Mouse (Mus musculus): Measurements from ENCODE around the gene Phactr3. TPM values are rescaled to one million over a fixed set of nuclear protein-coding genes. Genes with fewer than 3 reads are reported as not detected.

Gene Phactr3
- polyA plus RNA-seq, 1 experiment from 2014 or later = 0.04 TPM

DNA sequence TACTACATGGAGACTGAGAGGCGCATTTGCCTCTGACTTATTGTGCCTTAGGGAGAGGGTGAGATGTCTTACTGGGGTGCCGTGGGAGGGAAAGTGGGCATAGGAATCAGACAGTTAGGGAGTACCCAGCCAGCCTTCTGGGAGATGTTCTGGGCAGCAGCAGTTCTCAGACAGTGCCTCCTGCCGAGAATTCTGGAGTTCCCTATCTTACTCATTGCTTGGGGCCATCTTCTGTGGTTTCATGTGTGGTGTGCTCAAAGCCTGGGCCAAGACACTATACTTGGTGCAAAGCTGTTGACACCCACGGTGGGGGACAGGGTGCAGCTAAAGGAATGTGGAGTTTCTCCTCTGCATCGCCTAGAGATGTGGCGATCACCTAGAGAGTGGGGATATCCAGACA, 185.9 kb downstream of the Phactr3 start:
- Histone ChIP-seq H3K4me3 (ENCODE audit: low read depth, low read length) (no peak overlapping the region), H3K4me1 (ENCODE audit: control insufficient read depth, low read depth, low read length) (no peaks in the 10 kb centered on the region), H3K36me3 (ENCODE audit: control insufficient read depth, insufficient read depth) (no peaks in the 10 kb centered on the region), H3K27me3 (ENCODE audit: control insufficient read depth, insufficient read depth, low read depth, low read length) (no peaks in the 10 kb centered on the region), H3K9ac (ENCODE audit: low read depth, low read length) (no peak overlapping the region), H3K27ac (ENCODE audit: low read length) (no peak overlapping the region), H3K9me3 (replicated peaks; ENCODE audit: control insufficient read depth, low read length) (no peaks in the 10 kb centered on the region), H3K4me2 (ENCODE audit: low read depth, low read length) (no peak overlapping the region)
- 56% methylated on average over 6 of the region's 6 CpGs for WGBS (ENCODE audit: insufficient replicate concordance)
- ATAC-seq (ENCODE audit: low read depth) = no peak

DNA sequence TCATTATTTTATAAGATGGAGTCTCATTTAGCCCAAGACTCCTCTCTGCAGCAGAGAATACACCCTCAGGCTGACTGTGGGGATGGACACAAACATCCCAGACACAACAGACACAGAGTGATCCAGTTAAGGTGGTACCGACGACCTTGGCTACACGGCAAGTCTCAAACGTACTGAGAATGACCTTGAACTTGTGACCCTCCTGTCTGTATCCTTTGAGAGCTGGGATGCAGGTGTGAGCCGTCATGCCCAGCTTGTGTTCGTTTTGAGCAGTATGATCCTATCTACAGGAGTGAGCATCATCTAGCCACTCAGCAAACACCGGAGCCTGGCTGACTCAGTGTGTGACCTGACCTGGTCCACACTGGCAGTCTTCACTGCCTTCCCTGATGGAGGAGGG, 194.8 kb downstream of the Phactr3 start:
- WGBS (ENCODE audit: insufficient replicate concordance) = 54% methylated on average over 7 of the region's 7 CpGs
- no peaks in the 10 kb centered on the region for H3K36me3 ChIP-seq (ENCODE audit: control insufficient read depth, insufficient read depth)
- no peaks in the 10 kb centered on the region for H3K9me3 ChIP-seq (replicated peaks; ENCODE audit: control insufficient read depth, low read length)
- no peak overlapping the region for H3K4me3 ChIP-seq (ENCODE audit: low read depth, low read length)
- no peak overlapping the region for H3K9ac ChIP-seq (ENCODE audit: low read depth, low read length)
- H3K4me2 ChIP-seq (ENCODE audit: low read depth, low read length) = no peak overlapping the region
- no peaks in the 10 kb centered on the region for H3K27me3 ChIP-seq (ENCODE audit: control insufficient read depth, insufficient read depth, low read depth, low read length)
- H3K27ac ChIP-seq (ENCODE audit: low read length) = no peak overlapping the region
- no peaks in the 10 kb centered on the region for H3K4me1 ChIP-seq (ENCODE audit: control insufficient read depth, low read depth, low read length)
- ATAC-seq (ENCODE audit: low read depth) = no peak

DNA sequence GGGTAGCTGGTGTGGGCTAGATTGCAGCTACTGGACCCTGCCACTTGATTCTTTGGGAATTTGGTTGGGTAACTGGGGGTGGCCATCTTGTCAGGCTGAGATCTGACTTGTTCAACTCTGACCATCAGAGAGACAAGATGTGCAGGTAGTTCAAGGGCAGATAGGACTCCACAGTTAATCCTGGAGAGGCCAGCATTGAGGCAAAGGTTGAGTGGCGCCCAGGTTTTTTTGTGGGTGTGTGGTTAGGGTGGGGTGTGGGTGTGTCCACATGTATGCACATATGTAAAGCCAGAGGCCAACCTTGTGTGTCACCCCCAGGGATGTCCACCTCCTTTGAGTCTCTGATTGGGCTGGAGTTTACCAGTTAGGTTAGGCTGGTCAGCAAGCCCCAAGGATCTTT, 197.5 kb downstream of the Phactr3 start:
- H3K4me1 ChIP-seq (ENCODE audit: control insufficient read depth, low read depth, low read length) = no peaks in the 10 kb centered on the region
- H3K9ac ChIP-seq (ENCODE audit: low read depth, low read length) = no peak overlapping the region
- no peak overlapping the region for H3K27ac ChIP-seq (ENCODE audit: low read length)
- no peak for ATAC-seq (ENCODE audit: low read depth)
- 38% methylated on average over 1 of the region's 1 CpGs for WGBS (ENCODE audit: insufficient replicate concordance)
- no peak overlapping the region for H3K4me2 ChIP-seq (ENCODE audit: low read depth, low read length)
- H3K9me3 ChIP-seq (replicated peaks; ENCODE audit: control insufficient read depth, low read length) = no peaks in the 10 kb centered on the region
- no peaks in the 10 kb centered on the region for H3K36me3 ChIP-seq (ENCODE audit: control insufficient read depth, insufficient read depth)
- H3K27me3 ChIP-seq (ENCODE audit: control insufficient read depth, insufficient read depth, low read depth, low read length) = no peaks in the 10 kb centered on the region
- no peak overlapping the region for H3K4me3 ChIP-seq (ENCODE audit: low read depth, low read length)

DNA sequence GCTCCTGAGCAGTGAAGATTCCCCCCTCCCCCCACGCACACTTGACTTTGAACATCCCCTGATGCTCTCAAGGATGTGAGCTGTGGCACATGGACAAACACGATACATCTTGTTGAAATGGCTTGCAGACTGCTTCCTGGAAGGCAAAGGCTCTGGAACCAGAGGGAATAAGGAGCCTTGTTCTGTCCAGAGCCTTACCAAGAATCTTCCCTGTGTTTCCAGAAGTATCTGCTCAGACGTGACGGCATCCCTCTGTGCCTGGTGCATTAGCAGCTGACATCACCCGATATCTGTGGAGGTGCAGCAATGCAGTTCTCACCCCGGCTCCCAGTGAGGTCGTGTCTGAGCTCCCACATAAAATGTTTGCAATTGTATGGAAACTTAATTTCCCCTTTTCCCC, 201.0 kb downstream of the Phactr3 start:
- no peak overlapping the region for H3K9ac ChIP-seq (ENCODE audit: low read depth, low read length)
- H3K9me3 ChIP-seq (replicated peaks; ENCODE audit: control insufficient read depth, low read length) = no peaks in the 10 kb centered on the region
- no peaks in the 10 kb centered on the region for H3K36me3 ChIP-seq (ENCODE audit: control insufficient read depth, insufficient read depth)
- WGBS (ENCODE audit: insufficient replicate concordance) = 68% methylated on average over 7 of the region's 7 CpGs
- no peaks in the 10 kb centered on the region for H3K27me3 ChIP-seq (ENCODE audit: control insufficient read depth, insufficient read depth, low read depth, low read length)
- H3K27ac ChIP-seq (ENCODE audit: low read length) = no peak overlapping the region
- no peak for ATAC-seq (ENCODE audit: low read depth)
- H3K4me2 ChIP-seq (ENCODE audit: low read depth, low read length) = no peak overlapping the region
- H3K4me1 ChIP-seq (ENCODE audit: control insufficient read depth, low read depth, low read length) = no peaks in the 10 kb centered on the region
- no peak overlapping the region for H3K4me3 ChIP-seq (ENCODE audit: low read depth, low read length)

DNA sequence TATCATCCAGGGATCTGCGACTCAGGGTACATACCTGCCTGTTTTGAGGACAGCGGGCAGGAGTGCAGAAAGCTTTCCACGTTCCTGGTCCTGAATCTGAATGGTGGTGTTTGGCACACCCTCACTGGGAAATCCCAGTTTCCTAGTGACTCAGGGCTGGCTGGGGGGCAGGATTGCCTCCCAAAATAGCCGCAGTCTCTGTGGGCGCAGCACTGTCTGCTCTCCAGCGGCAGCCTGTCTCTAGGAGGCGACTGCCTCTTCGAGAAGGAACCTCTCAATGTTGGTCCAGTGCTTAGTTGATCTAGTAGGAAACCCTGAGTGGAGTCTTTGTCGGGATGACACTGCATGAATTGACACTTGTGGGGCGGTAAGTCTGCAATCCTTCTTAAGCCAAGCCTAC, 202.5 kb downstream of the Phactr3 start:
- Histone ChIP-seq H3K9ac (ENCODE audit: low read depth, low read length) (no peak overlapping the region), H3K4me2 (ENCODE audit: low read depth, low read length) (no peak overlapping the region), H3K36me3 (ENCODE audit: control insufficient read depth, insufficient read depth) (no peaks in the 10 kb centered on the region), H3K4me3 (ENCODE audit: low read depth, low read length) (no peak overlapping the region), H3K4me1 (ENCODE audit: control insufficient read depth, low read depth, low read length) (no peaks in the 10 kb centered on the region), H3K27ac (ENCODE audit: low read length) (no peak overlapping the region), H3K9me3 (replicated peaks; ENCODE audit: control insufficient read depth, low read length) (no peaks in the 10 kb centered on the region), H3K27me3 (ENCODE audit: control insufficient read depth, insufficient read depth, low read depth, low read length) (no peaks in the 10 kb centered on the region)
- no peak for ATAC-seq (ENCODE audit: low read depth)
- 59% methylated on average over 10 of the region's 10 CpGs for WGBS (ENCODE audit: insufficient replicate concordance)

DNA sequence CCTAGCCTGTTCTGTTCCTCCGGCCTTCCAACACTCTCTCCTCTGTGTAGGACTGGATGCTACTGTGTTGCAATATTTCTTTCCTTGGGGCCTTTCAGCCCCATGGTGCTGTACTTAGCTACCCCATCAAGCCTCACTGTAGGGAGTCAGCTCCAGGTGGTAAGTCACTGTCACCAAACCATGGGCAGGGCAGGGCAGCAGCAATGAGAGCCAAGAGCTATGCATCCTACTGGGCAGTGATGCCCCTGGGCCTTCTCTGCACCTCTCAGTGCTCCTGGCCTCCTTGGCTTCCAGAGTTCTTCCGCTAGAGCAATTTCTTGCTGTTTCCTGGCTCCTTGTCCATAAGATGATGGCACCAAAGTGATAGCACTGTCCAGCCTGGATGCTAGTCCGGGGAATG, 205.6 kb downstream of the Phactr3 start:
- no peak for ATAC-seq (ENCODE audit: low read depth)
- no peak overlapping the region for H3K4me2 ChIP-seq (ENCODE audit: low read depth, low read length)
- no peak overlapping the region for H3K27ac ChIP-seq (ENCODE audit: low read length)
- H3K9me3 ChIP-seq (replicated peaks; ENCODE audit: control insufficient read depth, low read length) = no peaks in the 10 kb centered on the region
- no peak overlapping the region for H3K9ac ChIP-seq (ENCODE audit: low read depth, low read length)
- H3K4me3 ChIP-seq (ENCODE audit: low read depth, low read length) = no peak overlapping the region
- H3K36me3 ChIP-seq (ENCODE audit: control insufficient read depth, insufficient read depth) = no peaks in the 10 kb centered on the region
- WGBS (ENCODE audit: insufficient replicate concordance) = 58% methylated on average over 3 of the region's 3 CpGs
- H3K4me1 ChIP-seq (ENCODE audit: control insufficient read depth, low read depth, low read length) = no peaks in the 10 kb centered on the region
- no peaks in the 10 kb centered on the region for H3K27me3 ChIP-seq (ENCODE audit: control insufficient read depth, insufficient read depth, low read depth, low read length)

DNA sequence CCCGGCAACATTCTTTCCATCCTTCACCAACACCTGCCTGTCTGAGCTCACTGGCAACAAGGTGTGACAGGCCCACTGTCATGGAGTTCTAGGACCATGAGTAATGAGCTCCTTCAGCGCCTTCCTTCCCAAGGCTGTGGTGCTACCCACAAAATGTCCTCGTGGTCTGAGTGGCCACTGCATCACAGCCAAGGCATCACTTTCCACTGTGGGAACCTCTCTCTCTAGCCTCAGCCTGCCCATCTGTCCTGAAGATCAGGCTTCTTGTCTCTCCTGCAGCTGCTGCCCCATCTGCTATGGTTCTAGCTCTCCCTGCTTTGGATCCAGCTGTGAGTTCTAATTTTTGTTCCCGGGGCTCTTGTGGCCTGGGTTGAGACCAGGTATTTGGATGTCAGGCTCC, 206.0 kb downstream of the Phactr3 start:
- Histone ChIP-seq H3K9ac (ENCODE audit: low read depth, low read length) (no peak overlapping the region), H3K36me3 (ENCODE audit: control insufficient read depth, insufficient read depth) (no peaks in the 10 kb centered on the region), H3K4me1 (ENCODE audit: control insufficient read depth, low read depth, low read length) (no peaks in the 10 kb centered on the region), H3K4me3 (ENCODE audit: low read depth, low read length) (no peak overlapping the region), H3K9me3 (replicated peaks; ENCODE audit: control insufficient read depth, low read length) (no peaks in the 10 kb centered on the region), H3K27ac (ENCODE audit: low read length) (no peak overlapping the region), H3K4me2 (ENCODE audit: low read depth, low read length) (no peak overlapping the region), H3K27me3 (ENCODE audit: control insufficient read depth, insufficient read depth, low read depth, low read length) (no peaks in the 10 kb centered on the region)
- 43% methylated on average over 4 of the region's 4 CpGs for WGBS (ENCODE audit: insufficient replicate concordance)
- ATAC-seq (ENCODE audit: low read depth) = no peak

DNA sequence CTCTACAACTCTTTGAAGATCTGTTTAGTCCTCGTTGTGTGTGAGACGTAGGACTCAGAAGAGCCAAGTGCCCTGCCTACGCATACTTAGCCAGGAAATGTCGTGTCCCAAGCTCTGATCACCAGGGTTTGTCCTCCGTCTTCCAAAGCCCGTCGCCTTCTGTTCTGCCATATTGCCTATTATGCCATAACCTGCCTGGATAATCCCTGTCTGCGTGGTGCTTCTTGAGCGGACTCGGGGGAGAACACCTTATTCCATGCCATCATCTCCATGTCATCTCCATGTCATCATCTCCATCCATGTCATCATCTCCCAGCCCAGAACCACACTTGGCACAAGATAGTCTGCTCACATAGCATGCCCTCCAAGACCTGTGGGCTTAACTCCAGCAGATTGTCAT, 207.3 kb downstream of the Phactr3 start:
- H3K4me2 ChIP-seq (ENCODE audit: low read depth, low read length) = no peak overlapping the region
- H3K4me1 ChIP-seq (ENCODE audit: control insufficient read depth, low read depth, low read length) = no peaks in the 10 kb centered on the region
- H3K4me3 ChIP-seq (ENCODE audit: low read depth, low read length) = no peak overlapping the region
- H3K27ac ChIP-seq (ENCODE audit: low read length) = no peak overlapping the region
- H3K9me3 ChIP-seq (replicated peaks; ENCODE audit: control insufficient read depth, low read length) = no peaks in the 10 kb centered on the region
- no peaks in the 10 kb centered on the region for H3K36me3 ChIP-seq (ENCODE audit: control insufficient read depth, insufficient read depth)
- H3K27me3 ChIP-seq (ENCODE audit: control insufficient read depth, insufficient read depth, low read depth, low read length) = no peaks in the 10 kb centered on the region
- no peak for ATAC-seq (ENCODE audit: low read depth)
- no peak overlapping the region for H3K9ac ChIP-seq (ENCODE audit: low read depth, low read length)
- WGBS (ENCODE audit: insufficient replicate concordance) = 67% methylated on average over 10 of the region's 10 CpGs

DNA sequence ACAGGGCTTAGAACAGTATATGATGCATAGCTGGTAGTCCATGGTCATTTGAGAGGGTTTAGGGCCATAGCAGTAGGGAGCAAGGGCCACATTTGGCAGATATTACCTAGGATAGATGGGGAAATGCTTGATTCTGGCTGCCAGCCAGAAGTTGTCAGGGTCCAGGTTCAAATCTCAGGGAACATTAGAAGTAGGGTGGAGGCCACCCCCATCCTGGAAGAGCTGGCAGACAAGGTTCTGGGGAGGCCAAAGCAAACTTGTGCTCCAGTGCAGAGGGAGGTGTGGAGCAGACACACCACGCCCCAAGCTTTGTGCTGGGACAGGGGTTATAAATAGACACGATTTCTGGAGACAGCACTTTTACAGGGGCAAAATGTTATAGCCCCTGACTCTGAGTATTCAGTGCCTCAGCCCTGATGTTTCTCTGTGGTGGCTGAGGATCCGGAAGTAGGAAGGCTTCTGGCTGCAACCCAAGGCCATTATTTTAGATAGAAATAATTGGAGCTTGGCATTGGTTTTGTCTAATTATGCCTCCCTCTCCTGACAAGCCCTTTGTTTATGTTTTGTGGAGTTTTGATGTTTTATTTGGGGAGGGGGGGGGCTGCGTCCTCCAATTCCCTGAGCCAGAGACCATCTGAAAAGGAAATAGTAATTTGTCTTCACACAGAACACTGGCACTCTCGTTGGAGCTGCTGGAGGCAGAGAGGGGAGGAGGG, 208.1 kb downstream of the Phactr3 start:
- Histone ChIP-seq H3K4me2 (ENCODE audit: low read depth, low read length) (no peak overlapping the region), H3K9ac (ENCODE audit: low read depth, low read length) (no peak overlapping the region), H3K9me3 (replicated peaks; ENCODE audit: control insufficient read depth, low read length) (no peaks in the 10 kb centered on the region), H3K36me3 (ENCODE audit: control insufficient read depth, insufficient read depth) (no peaks in the 10 kb centered on the region), H3K4me3 (ENCODE audit: low read depth, low read length) (no peak overlapping the region), H3K27me3 (ENCODE audit: control insufficient read depth, insufficient read depth, low read depth, low read length) (no peaks in the 10 kb centered on the region), H3K27ac (ENCODE audit: low read length) (no peak overlapping the region), H3K4me1 (ENCODE audit: control insufficient read depth, low read depth, low read length) (no peaks in the 10 kb centered on the region)
- no peak for ATAC-seq (ENCODE audit: low read depth)
- WGBS (ENCODE audit: insufficient replicate concordance) = 14% methylated on average over 5 of the region's 5 CpGs

All from liver, embryonic 16.5 days (tissue).